Mouse (Mus musculus) gastrocnemius, postnatal 36 days (tissue): ENCODE results near the gene Dab2. TPM values are rescaled to one million over a fixed set of nuclear protein-coding genes. Genes with fewer than 3 reads are reported as not detected.

ENCODE experiments used
- DNase-seq, 2 experiments: peaks; one replicate each; pipeline ENCODE4 v3.0.0; 2022
- intact Hi-C: fragments of 180-260 bp; cut with DNase I; formaldehyde crosslinking; loops from one replicate; pipeline ENCODE4 v1.15.1; 2025
- total RNA-seq, 2 experiments: library from RNA; stranded (reverse); gene quantifications; 2 replicates each; pipeline ENCODE4 v1.2.3; 2021

Gene Dab2
- total RNA-seq, 2 experiments from 2014 or later: 10.4 to 11.1 TPM

- intact Hi-C loops: no loop called here
- no peak for DNase-seq
Observed at GRCm38 (mm10) chr15:6448892-6449291, 149.3 kb downstream of the Dab2 start.

GRCm38 (mm10) chr15:6454461-6454860 lies 154.9 kb downstream of the Dab2 start:
- intact Hi-C loops: no loop called here
- no peak for DNase-seq

GRCm38 (mm10) chr15:6461381-6461780 lies 161.8 kb downstream of the Dab2 start:
- intact Hi-C loops: no loop called here

GRCm38 (mm10) chr15:6463361-6463923 lies 163.9 kb downstream of the Dab2 start:
- intact Hi-C loops: no loop called here
- no peak for DNase-seq

More at GRCm38 (mm10) chr15:6461381-6461780, 161.8 kb downstream of the Dab2 start:
- no peak for DNase-seq

- no peak for DNase-seq
- intact Hi-C loops: no loop called here
Observed at GRCm38 (mm10) chr15:6466995-6467394, 167.4 kb downstream of the Dab2 start.

- no peak for DNase-seq
- intact Hi-C loops: no loop called here
Observed at GRCm38 (mm10) chr15:6468845-6469244, 169.3 kb downstream of the Dab2 start.

GRCm38 (mm10) chr15:6469384-6469783 lies 169.8 kb downstream of the Dab2 start:
- intact Hi-C loops: no loop called here
- no peak for DNase-seq

GRCm38 (mm10) chr15:6483561-6483960 lies 184.0 kb downstream of the Dab2 start:
- no peak for DNase-seq
- intact Hi-C loops: no loop called here

Other genes starting within 250 kb of the Dab2 start
- gene C9, start 145.5 kb downstream of the Dab2 start, total RNA-seq: not detected
- gene Fyb, start 223.1 kb downstream of the Dab2 start, total RNA-seq: 1 to 10 TPM; 3.8 TPM